Mouse (Mus musculus): ENCODE measurements at regions not wholly inside any gene's neighbourhood (a gene's known extent, or its start where the extent isn't known, plus 50 kb on each side); places are given as distances from the start of the nearest gene placed in this dataset.
A peak's percentile ranks its signal among the peaks of the same experiment; 100 is the strongest.

DNA sequence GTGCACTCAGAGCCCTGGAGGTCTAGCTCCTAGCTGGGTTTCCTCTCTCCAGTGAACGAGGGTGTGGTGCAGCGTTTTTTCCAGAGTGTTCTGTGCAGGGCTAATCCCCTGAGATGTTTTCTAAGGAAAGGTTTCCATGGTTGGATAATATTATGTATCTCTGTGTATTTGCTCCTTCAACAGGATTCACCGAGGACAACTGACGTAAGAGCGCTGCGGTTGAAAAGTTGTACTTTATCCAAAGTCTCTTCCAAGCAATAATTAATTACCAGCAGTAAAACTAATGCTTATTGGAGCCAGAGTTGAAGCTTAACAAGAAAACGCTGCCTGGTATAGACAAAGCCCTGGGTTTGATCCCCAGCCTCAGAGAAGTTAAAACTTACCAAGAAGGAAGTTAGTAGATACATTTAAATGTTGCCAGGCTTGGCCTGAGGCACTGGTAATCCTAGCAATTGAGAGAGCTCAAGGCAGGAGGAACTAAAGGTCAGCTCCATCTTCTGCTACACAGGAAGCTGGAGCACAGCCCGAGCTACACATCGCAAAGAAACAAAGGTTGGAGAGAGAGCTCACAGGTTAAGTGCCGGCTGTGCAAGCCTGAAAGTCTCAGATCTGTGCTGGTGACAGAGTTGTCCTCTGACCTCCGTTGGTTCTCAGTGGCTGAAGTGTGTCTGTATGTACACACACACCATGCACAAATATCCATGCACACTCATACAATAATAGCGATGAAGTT lies 51.2 kb upstream of the Rap1b start:
- Histone ChIP-seq H3K9ac (no peak overlapping the region), H3K4me1 (peaks cover 13% of the 10 kb centered on the region; the same call in 1 of the 2 replicates), H3K4me2 (replicated peaks) (no peak overlapping the region), H3K36me3 (no peaks in the 10 kb centered on the region), H3K4me3 (no peak overlapping the region), H3K9me3 (no peaks in the 10 kb centered on the region), H3K27ac (no peak overlapping the region), H3K27me3 (no peaks in the 10 kb centered on the region)
- 59% methylated on average over 12 of the region's 12 CpGs for WGBS
- no peak for ATAC-seq (ENCODE audit: low FRiP score, low read depth)

DNA sequence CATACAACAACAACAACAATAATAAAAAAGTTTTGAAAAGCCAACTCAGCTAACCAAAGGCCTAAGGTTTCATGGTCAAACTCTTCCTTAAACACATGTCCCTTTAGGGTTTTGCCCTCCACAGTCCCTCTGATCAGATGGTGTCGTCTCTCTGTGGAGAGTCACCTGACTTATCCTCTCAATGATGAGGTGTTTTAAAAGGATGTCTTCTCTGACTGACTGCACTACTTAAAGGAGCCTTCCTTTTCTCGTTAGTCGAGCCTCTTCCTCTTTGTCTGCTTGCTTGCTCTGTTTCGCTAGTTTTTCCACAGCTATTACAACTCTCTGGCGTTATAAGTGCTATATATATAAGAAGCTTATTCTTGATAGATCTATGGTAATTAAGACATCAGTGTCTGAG lies 51.9 kb upstream of the Rap1b start:
- no peak overlapping the region for H3K4me3 ChIP-seq
- no peaks in the 10 kb centered on the region for H3K36me3 ChIP-seq
- no peaks in the 10 kb centered on the region for H3K9me3 ChIP-seq
- H3K27ac ChIP-seq = no peak overlapping the region
- no peak overlapping the region for H3K9ac ChIP-seq
- H3K4me1 ChIP-seq = peaks cover 13% of the 10 kb centered on the region; the same call in 1 of the 2 replicates
- no peak for ATAC-seq (ENCODE audit: low FRiP score, low read depth)
- H3K4me2 ChIP-seq (replicated peaks) = no peak overlapping the region
- H3K27me3 ChIP-seq = no peaks in the 10 kb centered on the region
- 84% methylated on average over 5 of the region's 5 CpGs for WGBS

DNA sequence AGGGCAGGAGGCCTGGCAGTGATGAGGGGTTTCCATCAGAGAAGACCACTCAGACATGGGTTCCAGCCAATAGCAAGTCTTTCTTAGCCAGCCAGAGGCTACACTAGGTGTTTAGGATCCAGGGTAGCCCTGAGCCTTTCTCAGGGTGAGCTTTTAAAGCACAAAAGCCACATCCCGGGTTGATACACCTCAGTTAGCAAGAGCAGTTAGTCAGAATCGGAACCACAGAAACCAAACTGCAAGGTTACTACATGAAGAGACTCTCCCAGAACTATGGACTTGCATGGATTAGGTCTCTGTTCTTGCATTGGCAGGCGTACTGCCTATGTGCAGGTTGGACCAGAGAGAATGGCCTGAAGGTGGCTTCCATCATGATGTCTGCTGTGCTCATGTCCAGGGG lies 52.6 kb upstream of the Rap1b start:
- no peak for ATAC-seq (ENCODE audit: low FRiP score, low read depth)
- Histone ChIP-seq H3K4me2 (replicated peaks) (no peak overlapping the region), H3K9ac (no peak overlapping the region), H3K4me1 (peaks cover 13% of the 10 kb centered on the region; the same call in 1 of the 2 replicates), H3K27ac (no peak overlapping the region), H3K36me3 (no peaks in the 10 kb centered on the region), H3K4me3 (no peak overlapping the region), H3K27me3 (no peaks in the 10 kb centered on the region), H3K9me3 (no peaks in the 10 kb centered on the region)
- whole genome bisulfite sequencing = 91% methylated on average over 3 of the region's 3 CpGs

DNA sequence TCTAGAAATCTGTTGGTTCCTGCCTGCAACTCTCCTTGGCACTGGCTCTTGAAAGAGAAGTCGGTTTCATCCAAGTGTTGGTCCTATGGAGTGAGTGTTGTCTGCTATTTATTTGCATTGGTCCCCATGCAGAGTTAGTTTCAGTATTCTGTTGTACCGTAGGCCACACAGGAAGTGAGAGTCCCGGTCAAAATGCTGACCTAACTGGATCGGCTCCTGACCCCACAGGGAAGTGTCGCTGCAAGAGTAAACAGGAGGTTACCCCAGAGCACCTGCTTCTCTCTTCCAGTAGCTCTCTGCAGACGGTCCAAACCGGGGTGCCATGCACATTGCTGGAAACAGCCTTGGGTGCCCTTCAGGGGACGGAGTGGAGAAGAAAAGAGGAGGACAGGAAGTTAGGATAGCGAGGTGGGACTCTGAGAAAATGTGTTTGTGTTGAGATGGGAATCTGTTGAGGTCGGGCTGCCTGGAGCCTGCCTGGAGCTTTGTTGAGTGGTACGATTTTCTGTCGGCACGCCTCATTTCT lies 53.6 kb upstream of the Rap1b start:
- H3K27me3 ChIP-seq = no peaks in the 10 kb centered on the region
- peaks cover 13% of the 10 kb centered on the region; the same call in 1 of the 2 replicates for H3K4me1 ChIP-seq
- H3K36me3 ChIP-seq = no peaks in the 10 kb centered on the region
- ATAC-seq (ENCODE audit: low FRiP score, low read depth) = no peak
- no peak overlapping the region for H3K9ac ChIP-seq
- no peak overlapping the region for H3K4me3 ChIP-seq
- no peaks in the 10 kb centered on the region for H3K9me3 ChIP-seq
- no peak overlapping the region for H3K4me2 ChIP-seq (replicated peaks)
- 73% methylated on average over 13 of the region's 13 CpGs for WGBS
- no peak overlapping the region for H3K27ac ChIP-seq

GRCm38 (mm10) chr10:117905666-117906266 lies 59.9 kb upstream of the Rap1b start:
- H3K4me2 ChIP-seq (replicated peaks) = peak overlapping the region; percentile 66
- peak overlapping the region; percentile 56; the same call in 1 of the 2 replicates for H3K27ac ChIP-seq
- peak; percentile 32; the same call in 1 of the 2 replicates for ATAC-seq (ENCODE audit: low FRiP score, low read depth)

GRCm38 (mm10) chr10:117906267-117906811 lies 60.5 kb upstream of the Rap1b start:
- H3K4me1 ChIP-seq = peaks cover 16% of the 10 kb centered on the region
- no peaks in the 10 kb centered on the region for H3K9me3 ChIP-seq
- peak overlapping the region; percentile 62 for H3K9ac ChIP-seq
- peak; percentile 88 for ATAC-seq (ENCODE audit: low FRiP score, low read depth)
- WGBS = 26% methylated on average over 11 of the region's 11 CpGs
- H3K4me2 ChIP-seq (replicated peaks) = peak overlapping the region; percentile 66
- peak overlapping the region; percentile 56; the same call in 1 of the 2 replicates for H3K27ac ChIP-seq
- peak overlapping the region; percentile 40 for H3K4me3 ChIP-seq
- no peaks in the 10 kb centered on the region for H3K27me3 ChIP-seq
- H3K36me3 ChIP-seq = no peaks in the 10 kb centered on the region

More at GRCm38 (mm10) chr10:117905666-117906266, 59.9 kb upstream of the Rap1b start:
- Histone ChIP-seq H3K9ac (peak overlapping the region; percentile 62), H3K27me3 (no peaks in the 10 kb centered on the region), H3K4me1 (peaks cover 16% of the 10 kb centered on the region), H3K36me3 (no peaks in the 10 kb centered on the region), H3K4me3 (peak overlapping the region; percentile 40), H3K9me3 (no peaks in the 10 kb centered on the region)
- WGBS = 13% methylated on average over 27 of the region's 27 CpGs

DNA sequence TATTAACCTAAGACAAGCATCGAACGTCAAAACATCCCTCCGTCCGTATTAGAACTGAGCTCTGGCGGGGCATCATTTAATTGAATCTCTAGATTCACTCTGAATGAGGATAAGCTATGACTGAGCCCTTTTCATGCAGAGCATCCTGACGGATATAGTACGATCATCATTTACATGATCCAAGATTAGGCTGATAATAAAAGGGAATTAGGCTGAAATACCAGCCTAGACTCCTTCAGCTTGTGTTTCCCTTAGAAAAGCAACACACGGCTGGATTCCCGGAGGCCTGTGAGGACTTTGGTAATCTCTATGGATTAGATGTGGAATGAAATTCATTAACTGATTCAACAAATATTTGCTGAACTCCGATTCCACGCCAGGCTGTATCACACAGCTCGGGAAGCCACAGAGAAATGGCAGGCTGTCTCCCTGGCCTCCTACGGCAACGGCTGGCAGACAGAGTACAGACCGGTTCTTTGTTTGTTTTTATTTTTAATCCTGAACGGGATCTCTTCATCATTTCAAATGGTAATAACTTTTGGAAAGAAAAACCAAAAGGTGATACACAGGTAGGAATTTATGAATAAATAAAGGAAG lies 62.3 kb upstream of the Rap1b start:
- no peaks in the 10 kb centered on the region for H3K9me3 ChIP-seq
- H3K27ac ChIP-seq = no peak overlapping the region
- H3K4me2 ChIP-seq (replicated peaks) = no peak overlapping the region
- H3K27me3 ChIP-seq = no peaks in the 10 kb centered on the region
- WGBS = 75% methylated on average over 16 of the region's 16 CpGs
- H3K36me3 ChIP-seq = no peaks in the 10 kb centered on the region
- H3K4me3 ChIP-seq = no peak overlapping the region
- H3K4me1 ChIP-seq = peaks cover 16% of the 10 kb centered on the region
- ATAC-seq (ENCODE audit: low FRiP score, low read depth) = no peak
- H3K9ac ChIP-seq = no peak overlapping the region

DNA sequence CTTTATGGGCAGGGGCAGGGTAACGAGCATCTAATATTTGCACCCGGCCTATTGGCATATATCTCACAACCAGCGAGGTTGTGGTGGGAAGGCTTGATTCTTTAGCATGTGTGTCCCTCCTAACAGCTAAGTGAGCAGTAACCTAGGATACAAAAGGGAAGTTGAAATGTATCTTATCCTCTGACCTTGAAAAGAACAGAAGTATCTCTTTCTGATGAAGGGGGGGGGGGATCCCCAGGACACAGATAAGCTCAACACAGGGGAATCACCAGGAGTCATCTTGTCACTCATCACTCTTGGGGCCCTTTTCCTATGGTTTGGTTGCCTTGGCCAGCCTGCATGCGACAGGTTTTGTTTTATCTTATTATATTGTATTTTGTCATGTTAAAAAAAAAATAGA lies 63.3 kb upstream of the Rap1b start:
- Histone ChIP-seq H3K9me3 (no peaks in the 10 kb centered on the region), H3K27me3 (no peaks in the 10 kb centered on the region), H3K4me1 (peaks cover 16% of the 10 kb centered on the region), H3K27ac (no peak overlapping the region), H3K4me3 (no peak overlapping the region), H3K4me2 (replicated peaks) (no peak overlapping the region), H3K9ac (no peak overlapping the region), H3K36me3 (no peaks in the 10 kb centered on the region)
- ATAC-seq (ENCODE audit: low FRiP score, low read depth) = no peak
- whole genome bisulfite sequencing = 86% methylated on average over 4 of the region's 4 CpGs

- no peak overlapping the region for H3K4me3 ChIP-seq
- 59% methylated on average over 11 of the region's 11 CpGs for WGBS
- ATAC-seq (ENCODE audit: low FRiP score, low read depth) = peak; percentile 24; the same call in 1 of the 2 replicates
- H3K9me3 ChIP-seq = no peaks in the 10 kb centered on the region
- H3K36me3 ChIP-seq = no peaks in the 10 kb centered on the region
- no peaks in the 10 kb centered on the region for H3K27me3 ChIP-seq
- no peak overlapping the region for H3K9ac ChIP-seq
- H3K4me2 ChIP-seq (replicated peaks) = peak overlapping the region; percentile 19
- peaks cover 16% of the 10 kb centered on the region for H3K4me1 ChIP-seq
- no peak overlapping the region for H3K27ac ChIP-seq
Measured at GRCm38 (mm10) chr10:117909811-117910239, 64.0 kb upstream of the Rap1b start.

DNA sequence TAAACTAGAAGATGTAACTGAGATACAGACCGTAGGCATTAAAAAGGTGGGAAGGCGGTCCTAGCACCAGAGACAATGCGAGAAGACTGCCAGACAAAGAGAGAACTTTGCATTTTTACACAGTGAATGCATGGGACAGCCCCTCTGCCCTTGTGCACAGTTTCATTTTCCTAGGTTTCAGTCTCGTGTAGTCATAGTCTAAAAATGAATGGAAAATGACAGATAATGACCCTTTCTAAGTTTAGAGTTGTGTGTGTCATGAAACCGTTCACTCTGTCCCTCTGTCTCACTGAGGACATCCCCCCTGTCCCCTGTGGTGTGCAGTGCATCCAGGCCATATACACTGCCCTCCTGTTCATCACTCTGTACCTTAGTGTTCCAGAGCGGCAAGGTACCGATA lies 64.6 kb upstream of the Rap1b start:
- 89% methylated on average over 7 of the region's 7 CpGs for WGBS
- no peak for ATAC-seq (ENCODE audit: low FRiP score, low read depth)

DNA sequence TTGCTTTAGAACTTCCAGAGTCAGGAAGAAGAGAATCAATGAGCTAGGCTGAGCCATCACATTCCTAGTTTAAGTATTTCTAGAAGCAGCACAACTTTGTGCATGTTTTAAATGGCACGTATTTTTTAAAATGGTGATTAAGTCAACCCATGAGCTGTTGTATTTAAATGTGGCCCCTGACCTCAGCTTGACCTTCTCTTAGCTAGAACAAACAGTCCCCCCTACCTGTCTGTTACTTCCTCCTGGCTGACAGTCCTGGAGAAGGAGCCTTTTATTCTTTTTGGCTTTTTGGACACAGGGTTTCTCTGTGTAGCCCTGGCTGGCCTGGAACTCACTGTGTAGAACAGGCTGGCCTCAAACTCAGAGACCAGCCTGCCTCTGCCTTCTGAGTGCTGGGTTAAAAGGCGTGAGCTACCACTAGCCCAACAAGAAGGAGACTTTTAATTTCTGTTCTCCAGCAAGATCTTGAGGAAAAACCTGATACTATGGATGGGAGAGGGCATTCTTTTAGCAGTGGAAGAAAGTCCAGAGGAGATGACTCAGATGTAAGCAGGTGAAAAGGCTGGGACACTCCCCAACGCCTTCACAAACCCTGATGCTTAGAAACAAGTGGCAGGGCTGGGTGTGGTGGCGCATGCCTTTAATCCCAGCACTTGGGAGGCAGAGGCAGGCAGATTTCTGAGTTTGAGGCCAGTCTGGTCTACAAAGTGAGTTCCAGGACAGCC lies 69.3 kb upstream of the Rap1b start:
- H3K36me3 ChIP-seq = no peaks in the 10 kb centered on the region
- H3K9me3 ChIP-seq = no peaks in the 10 kb centered on the region
- peaks cover 2% of the 10 kb centered on the region; the same call in 1 of the 2 replicates for H3K4me1 ChIP-seq
- no peak overlapping the region for H3K9ac ChIP-seq
- no peak overlapping the region for H3K27ac ChIP-seq
- H3K4me2 ChIP-seq (replicated peaks) = no peak overlapping the region
- no peak overlapping the region for H3K4me3 ChIP-seq
- H3K27me3 ChIP-seq = no peaks in the 10 kb centered on the region
- WGBS = 87% methylated on average over 4 of the region's 4 CpGs
- ATAC-seq (ENCODE audit: low FRiP score, low read depth) = no peak

More for the DNA sequence above, 64.6 kb upstream of the Rap1b start:
- Histone ChIP-seq H3K9ac (no peak overlapping the region), H3K4me1 (peaks cover 16% of the 10 kb centered on the region), H3K27ac (no peak overlapping the region), H3K27me3 (no peaks in the 10 kb centered on the region), H3K36me3 (no peaks in the 10 kb centered on the region), H3K4me2 (replicated peaks) (no peak overlapping the region), H3K9me3 (no peaks in the 10 kb centered on the region), H3K4me3 (no peak overlapping the region)

Measured in limb, embryonic 13.5 days (tissue).